In the genomic region with DNA sequence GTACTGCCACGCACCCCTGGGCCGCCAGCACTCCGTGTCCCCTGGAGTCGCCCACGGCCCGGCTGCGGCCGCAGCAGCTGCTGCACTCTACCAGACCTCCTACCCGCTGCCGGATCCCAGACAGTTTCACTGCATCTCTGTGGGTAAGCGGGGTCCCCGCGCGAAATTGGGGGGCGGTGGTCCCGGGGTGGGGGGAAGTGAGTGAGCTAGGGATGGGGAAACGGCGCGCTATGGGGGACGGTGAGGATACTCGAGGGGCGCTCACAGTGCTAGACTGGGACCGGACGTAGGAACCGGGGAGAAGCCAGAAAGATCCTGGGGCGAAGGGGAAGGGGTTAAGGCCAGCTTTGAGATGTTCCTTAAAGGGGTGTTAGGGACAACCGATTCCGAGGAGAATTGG, we compare ENCODE assay signal across 8 mouse cellular contexts. TPM values are rescaled to one million over a fixed set of nuclear protein-coding genes. Genes with fewer than 3 reads are reported as not detected.
DNase-seq lines count a peak whose midpoint lies in the region; ATAC-seq and TF ChIP-seq lines count a peak whose summit lies in the region.

No protein-coding gene starts in this region.

- DNase-seq in kidney, adult 9 months: no peak
- peak; percentile 23 for DNase-seq in forebrain, embryonic 10.5 days (ENCODE audit: extremely low spot score, low spot score)
- no peak for DNase-seq in retina, postnatal 1 day
- no peak for DNase-seq in left cerebral cortex, postnatal 36 days (ENCODE audit: low spot score in 2 of 2)
- no peak for DNase-seq in thymus, postnatal 0 days (ENCODE audit: low spot score)

- no peaks in the 10 kb centered on the region for H3K9me3 ChIP-seq in kidney, embryonic 15.5 days (replicated peaks)
- no peaks in the 10 kb centered on the region for H3K9me3 ChIP-seq in forebrain, embryonic 10.5 days
- no peaks in the 10 kb centered on the region for H3K9me3 ChIP-seq in intestine, postnatal 0 days (ENCODE audit: control insufficient read depth)
- H3K9me3 ChIP-seq in neural tube, embryonic 13.5 days: no peaks in the 10 kb centered on the region

- ATAC-seq in kidney, embryonic 15.5 days (replicated peaks; ENCODE audit: low FRiP score): 0 out of 2 replicates have a peak, but pooled peaks have one; percentile 24
- no peak for ATAC-seq in intestine, postnatal 0 days
- peak; percentile 19; the same call in 1 of the 2 replicates for ATAC-seq in neural tube, embryonic 13.5 days (ENCODE audit: low read depth)

- intact Hi-C loops in left cerebral cortex, postnatal 36 days (cut with DNase I): loop anchor here (5.0 kb wide), 3 partner anchors 83 to 533 kb away; partner anchors contain the start of gene Cdx2

- no peak overlapping the region for H3K9ac ChIP-seq in kidney, embryonic 15.5 days
- no peak overlapping the region for H3K9ac ChIP-seq in intestine, postnatal 0 days (ENCODE audit: low read depth, low read length)
- peak overlapping the region; percentile 65 for H3K9ac ChIP-seq in neural tube, embryonic 13.5 days

- 2% methylated on average over 28 of the region's 28 CpGs for WGBS in kidney, embryonic 15.5 days
- WGBS in forebrain, embryonic 10.5 days: 2% methylated on average over 28 of the region's 28 CpGs
- WGBS in intestine, postnatal 0 days: 1% methylated on average over 28 of the region's 28 CpGs
- WGBS in neural tube, embryonic 13.5 days: under 1% methylated on average over 27 of the region's 28 CpGs

- peak overlapping the region; percentile 53 for H3K4me2 ChIP-seq in kidney, embryonic 15.5 days
- H3K4me2 ChIP-seq in intestine, postnatal 0 days (replicated peaks; ENCODE audit: low read depth): peak overlapping the region; percentile 61
- peak overlapping the region; percentile 68 for H3K4me2 ChIP-seq in neural tube, embryonic 13.5 days

- no peaks in the 10 kb centered on the region for H3K36me3 ChIP-seq in kidney, embryonic 15.5 days
- H3K36me3 ChIP-seq in forebrain, embryonic 10.5 days (replicated peaks): no peaks in the 10 kb centered on the region
- H3K36me3 ChIP-seq in intestine, postnatal 0 days (ENCODE audit: control insufficient read depth, insufficient read depth): no peaks in the 10 kb centered on the region
- H3K36me3 ChIP-seq in neural tube, embryonic 13.5 days: no peaks in the 10 kb centered on the region

- no peak overlapping the region for H3K27ac ChIP-seq in kidney, embryonic 15.5 days
- peak overlapping the region; percentile 30; the same call in 1 of the 2 replicates for H3K27ac ChIP-seq in forebrain, embryonic 10.5 days
- no peak overlapping the region for H3K27ac ChIP-seq in intestine, postnatal 0 days (ENCODE audit: low read depth, low read length)
- H3K27ac ChIP-seq in neural tube, embryonic 13.5 days (replicated peaks): peak overlapping the region; percentile 3; the same call in 1 of the 2 replicates

- peak overlapping the region; percentile 28 for H3K4me3 ChIP-seq in kidney, embryonic 15.5 days (replicated peaks)
- peak overlapping the region; percentile 48 for H3K4me3 ChIP-seq in forebrain, embryonic 10.5 days
- H3K4me3 ChIP-seq in intestine, postnatal 0 days (ENCODE audit: low read depth, low read length): peak overlapping the region; percentile 34
- H3K4me3 ChIP-seq in neural tube, embryonic 13.5 days: peak overlapping the region; percentile 42

- H3K27me3 ChIP-seq in kidney, embryonic 15.5 days: peaks cover 95% of the 10 kb centered on the region
- peaks cover 100% of the 10 kb centered on the region for H3K27me3 ChIP-seq in forebrain, embryonic 10.5 days (ENCODE audit: poor library complexity, severe bottlenecking)
- peaks cover 81% of the 10 kb centered on the region for H3K27me3 ChIP-seq in intestine, postnatal 0 days (replicated peaks; ENCODE audit: control insufficient read depth, insufficient read depth, low read length)
- H3K27me3 ChIP-seq in neural tube, embryonic 13.5 days: peaks cover 96% of the 10 kb centered on the region

- TF ChIP-seq CTCF in intestine, postnatal 0 days (IDR thresholded peaks at IDR 0.05; ENCODE audit: low read depth): no peak

- H3K4me1 ChIP-seq in kidney, embryonic 15.5 days: peaks cover 33% of the 10 kb centered on the region
- H3K4me1 ChIP-seq in forebrain, embryonic 10.5 days: peaks cover 49% of the 10 kb centered on the region
- H3K4me1 ChIP-seq in intestine, postnatal 0 days (replicated peaks; ENCODE audit: control insufficient read depth, insufficient read depth, low read length): no peaks in the 10 kb centered on the region
- H3K4me1 ChIP-seq in neural tube, embryonic 13.5 days (replicated peaks): peaks cover 54% of the 10 kb centered on the region

RNA-seq across cellular contexts. Expression of gene Gsx1, which starts 0.7 kb away (rescaled TPM):
- polyA plus RNA-seq in kidney, embryonic 15.5 days (2015; fragmentation: Nextera tagmentation; extraction: Ambion mirVana): not detected in 2 replicates
- 2.4 and 3.0 TPM in 2 replicates for polyA plus RNA-seq in forebrain, embryonic 10.5 days (2016; fragmentation: Nextera tagmentation; extraction: Ambion mirVana)
- not detected in 2 replicates for polyA plus RNA-seq in intestine, postnatal 0 days (2015; fragmentation: Nextera tagmentation; extraction: Ambion mirVana)
- 5.3 and 7.1 TPM in 2 replicates for polyA plus RNA-seq in neural tube, embryonic 13.5 days (2015; fragmentation: Nextera tagmentation; extraction: Ambion mirVana)
- total RNA-seq in left cerebral cortex, postnatal 36 days (2021): under 1 TPM; 0.17 to 0.52 TPM
- not detected in 2 replicates for polyA plus RNA-seq in thymus, postnatal 0 days (2015; fragmentation: Nextera tagmentation; extraction: Ambion mirVana)

Comparison
In these comparisons a context has a peak if more than half of its experiments do, and no peak if none do; other contexts are left out.
1. H3K27ac ChIP-seq: peak in forebrain, embryonic 10.5 days (single experiment) and neural tube, embryonic 13.5 days (single experiment); none in kidney, embryonic 15.5 days (single experiment) and intestine, postnatal 0 days (single experiment).
2. Peak in every context shown above with its lines, with median percentiles within 50 percentile points of each other: H3K4me2 ChIP-seq and H3K4me3 ChIP-seq.